Mouse (Mus musculus) CH12.LX (cell line): Measurements from ENCODE around the gene Lonp2. TPM values are rescaled to one million over a fixed set of nuclear protein-coding genes. Genes with fewer than 3 reads are reported as not detected.

Source experiments
- DNase-seq: peaks from one replicate; pipeline ENCODE4 v3.0.0-alpha.2; 2013; ENCODE audit errors: extremely low read depth
- H3K27ac ChIP-seq: 2 replicates; pipeline ENCODE4 v1.5.1; 2012; ENCODE audit warnings: low read depth, mild to moderate bottlenecking, control low read depth, moderate library complexity; ENCODE audit not compliant: insufficient read depth
- H3K27me3 ChIP-seq: replicated peaks from 2 replicates; pipeline ENCODE3; 2012; ENCODE audit warnings: inconsistent platforms
- H3K36me3 ChIP-seq, 2 experiments: replicated peaks in 1 of 2; 2 replicates each; pipeline versions ENCODE3 to v1.6.1; 2012; ENCODE audit warnings: inconsistent platforms in 1 of 2, low read length in 1 of 2, mild to moderate bottlenecking in 1 of 2, mixed read lengths in 1 of 2, moderate library complexity in 1 of 2; ENCODE audit not compliant: control insufficient read depth in 1 of 2, insufficient read depth in 1 of 2
- H3K4me1 ChIP-seq, 2 experiments: 2 replicates each; pipeline ENCODE4 v1.6.1; 2012; ENCODE audit warnings: inconsistent platforms in 1 of 2, moderate library complexity in 1 of 2; ENCODE audit not compliant: insufficient read depth in 2 of 2, control insufficient read depth in 1 of 2
- H3K4me2 ChIP-seq: 2 replicates; pipeline ENCODE4 v1.6.1; 2012; ENCODE audit warnings: low read depth, mild to moderate bottlenecking, control low read depth; ENCODE audit not compliant: poor library complexity, insufficient read depth, severe bottlenecking
- H3K4me3 ChIP-seq, 3 experiments: fragments of 150-350 bp in 1 of 3; sonication (generic) in 1 of 3; replicated peaks in 1 of 3; 2 replicates each; pipeline versions ENCODE3 to v1.5.1; 2011 to 2012; ENCODE audit warnings: low read depth in 2 of 3, low read length in 2 of 3, mild to moderate bottlenecking in 2 of 3, moderate library complexity in 2 of 3, control low read depth in 1 of 3, improper control_type of control experiment in 1 of 3, inconsistent platforms in 1 of 3, mixed read lengths in 1 of 3; ENCODE audit not compliant: poor library complexity in 1 of 3
- H3K79me2 ChIP-seq: replicated peaks from 2 replicates; pipeline ENCODE4 v1.6.1; 2012; ENCODE audit warnings: mild to moderate bottlenecking, moderate library complexity; ENCODE audit not compliant: control insufficient read depth, poor library complexity, insufficient read depth, severe bottlenecking; ENCODE audit errors: extremely low read depth
- H3K9ac ChIP-seq: 2 replicates; pipeline ENCODE4 v1.6.1; 2012; ENCODE audit warnings: low read depth, mild to moderate bottlenecking, control low read depth, moderate library complexity; ENCODE audit not compliant: insufficient read depth
- H3K9me3 ChIP-seq: replicated peaks from 2 replicates; pipeline ENCODE3; 2012; ENCODE audit warnings: low read length, inconsistent platforms, mixed read lengths
- BHLHE40 ChIP-seq: IDR thresholded peaks from 2 replicates; pipeline ENCODE4 v1.6.1; 2011; ENCODE audit warnings: mild to moderate bottlenecking, low read depth, low read length, improper control_type of control experiment
- CHD1 ChIP-seq: IDR thresholded peaks from 2 replicates; pipeline ENCODE4 v1.6.1; 2012; ENCODE audit warnings: low read depth, low read length, improper control_type of control experiment, inconsistent platforms
- CTCF ChIP-seq, 2 experiments: IDR thresholded peaks in 1 of 2; conservative IDR thresholded peaks in 1 of 2; 2 replicates each; pipeline ENCODE4 v1.5.1; 2011 to 2012; ENCODE audit warnings: low read depth in 2 of 2, low read length in 2 of 2, improper control_type of control experiment in 1 of 2, inconsistent platforms in 1 of 2, mild to moderate bottlenecking in 1 of 2, moderate library complexity in 1 of 2
- GABPA ChIP-seq: IDR thresholded peaks from 2 replicates; pipeline ENCODE4 v1.6.1; 2012; ENCODE audit warnings: low read depth, low read length, improper control_type of control experiment, inconsistent platforms; ENCODE audit not compliant: insufficient replicate concordance
- HCFC1 ChIP-seq: IDR thresholded peaks from 2 replicates; pipeline ENCODE4 v1.6.1; 2012; ENCODE audit warnings: low read depth, mild to moderate bottlenecking, inconsistent platforms, low read length, improper control_type of control experiment
- IRF4 ChIP-seq: IDR thresholded peaks from 2 replicates; pipeline ENCODE4 v1.6.1; 2014; ENCODE audit warnings: low read depth, mild to moderate bottlenecking, inconsistent platforms, low read length, improper control_type of control experiment
- JUN ChIP-seq: IDR thresholded peaks from 2 replicates; pipeline ENCODE4 v1.6.1; 2011; ENCODE audit warnings: low read depth, mild to moderate bottlenecking, low read length, improper control_type of control experiment, moderate library complexity; ENCODE audit not compliant: insufficient read depth
- KAT2A ChIP-seq: IDR thresholded peaks from 2 replicates; pipeline ENCODE4 v1.6.1; 2012; ENCODE audit warnings: low read length, improper control_type of control experiment, inconsistent platforms; ENCODE audit not compliant: insufficient replicate concordance
- MAFK ChIP-seq: IDR thresholded peaks from 2 replicates; pipeline ENCODE4 v1.6.1; 2011; ENCODE audit warnings: low read length, improper control_type of control experiment; ENCODE audit not compliant: insufficient replicate concordance
- MAZ ChIP-seq: IDR thresholded peaks from 2 replicates; pipeline ENCODE4 v1.6.1; 2012; ENCODE audit warnings: low read depth, mild to moderate bottlenecking, inconsistent platforms, low read length, improper control_type of control experiment, moderate library complexity
- MYC ChIP-seq: IDR thresholded peaks from 2 replicates; pipeline ENCODE4 v1.6.1; 2011; ENCODE audit warnings: low read depth, mild to moderate bottlenecking, improper control_type of control experiment, low read length
- NRF1 ChIP-seq: IDR thresholded peaks from 2 replicates; pipeline ENCODE4 v1.6.1; 2014; ENCODE audit warnings: low read depth, mild to moderate bottlenecking, inconsistent platforms, low read length, improper control_type of control experiment, moderate library complexity
- PAX5 ChIP-seq: IDR thresholded peaks from 2 replicates; pipeline ENCODE4 v1.6.1; 2012; ENCODE audit warnings: low read length, inconsistent platforms, mixed read lengths
- POLR2A ChIP-seq: IDR thresholded peaks from 2 replicates; pipeline ENCODE4 v1.6.1; 2011; ENCODE audit warnings: low read depth, mild to moderate bottlenecking, improper control_type of control experiment, low read length
- POLR2AphosphoS2 ChIP-seq: IDR thresholded peaks from 2 replicates; pipeline ENCODE4 v1.6.1; 2011; ENCODE audit warnings: low read depth, low read length, improper control_type of control experiment
- RCOR1 ChIP-seq: conservative IDR thresholded peaks from 2 replicates; pipeline ENCODE4 v1.6.1; 2012; ENCODE audit warnings: low read depth, mild to moderate bottlenecking, inconsistent platforms, low read length, improper control_type of control experiment
- SMC3 ChIP-seq: IDR thresholded peaks from 2 replicates; pipeline ENCODE4 v1.6.1; 2011; ENCODE audit warnings: low read depth, low read length, improper control_type of control experiment
- TBP ChIP-seq: conservative IDR thresholded peaks from 2 replicates; pipeline ENCODE4 v1.6.1; 2011; ENCODE audit warnings: low read depth, low read length, improper control_type of control experiment
- UBTF ChIP-seq: IDR thresholded peaks from 2 replicates; pipeline ENCODE4 v1.6.1; 2012; ENCODE audit warnings: low read depth, mild to moderate bottlenecking, inconsistent platforms, low read length, improper control_type of control experiment, moderate library complexity
- USF1 ChIP-seq: IDR thresholded peaks from 2 replicates; pipeline ENCODE4 v1.6.1; 2014; ENCODE audit warnings: low read depth, mild to moderate bottlenecking, inconsistent platforms, low read length, improper control_type of control experiment
- ZKSCAN1 ChIP-seq: IDR thresholded peaks from 2 replicates; pipeline ENCODE4 v1.6.1; 2012; ENCODE audit warnings: low read depth, inconsistent platforms, low read length, improper control_type of control experiment, borderline replicate concordance
- dilution Hi-C: fragments of 300-500 bp; cut with MboI; formaldehyde crosslinking; loops from 2 replicates; pipeline ENCODE4 v1.14.3; 2020; ENCODE audit warnings: low sequenced_read_pairs; ENCODE audit not compliant: extremely low pct_unique_long_range_greater_than_20kb, extremely low pct_ligation_motif_present
- in situ Hi-C: fragments of 300-500 bp; cut with MboI; formaldehyde crosslinking; loops from 3 replicates; pipeline ENCODE4 v1.14.3; 2019; ENCODE audit warnings: low sequenced_read_pairs, low pct_ligation_motif_present, low pct_unique_long_range_greater_than_20kb, mixed read lengths
- polyA plus RNA-seq: library from polyadenylated mRNA; unstranded; fragments of >175 nt; gene quantifications from 2 replicates; pipeline ENCODE4 v1.2.1, GENCODE M21; 2012; ENCODE audit warnings: low read depth; ENCODE audit not compliant: insufficient read length
- total RNA-seq, 2 experiments: library from RNA; depleted of rRNA; stranded (reverse); fragments of 300-350 nt in 1 of 2; fragments of >200 nt in 1 of 2; gene quantifications; 2 replicates each; pipeline ENCODE4 v1.2.3; 2012 to 2014

Gene Lonp2
- total and polyA plus RNA-seq, 3 experiments, result 25.6 to 27.8 (median 26.4) TPM

DNA sequence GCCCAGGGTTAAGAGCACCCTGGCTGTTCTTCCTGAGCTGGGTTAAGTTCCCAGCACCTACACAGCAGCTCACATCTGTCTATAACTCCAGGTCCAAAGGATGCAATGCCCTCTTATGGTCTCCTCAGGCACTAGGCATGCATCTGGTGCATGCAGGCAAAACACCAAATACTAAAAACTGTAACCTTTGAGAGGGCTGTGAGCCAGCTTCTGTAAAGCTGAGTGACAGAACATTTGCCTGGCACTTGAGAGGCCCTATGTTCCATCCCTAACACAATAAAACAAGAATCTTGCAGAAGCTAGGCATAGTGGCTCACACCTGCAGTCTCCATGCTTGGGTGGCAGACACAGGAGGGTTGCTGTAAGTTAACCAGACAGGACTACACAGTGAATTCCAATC, 117.8 kb downstream of the Lonp2 start:
- H3K79me2 ChIP-seq, result peaks cover 46% of the 10 kb centered on the region
- no peak overlapping the region for H3K9ac ChIP-seq
- H3K4me2 ChIP-seq, result no peak overlapping the region
- TF ChIP-seq POLR2A (no peak), MAZ (no peak), CHD1 (no peak), MYC (no peak), HCFC1 (no peak), BHLHE40 (no peak), ZKSCAN1 (no peak), CTCF (conservative IDR thresholded peaks at IDR 0.05 in 1 of 2, IDR thresholded peaks at IDR 0.05 in 1 of 2; ENCODE audit: low read depth in 2 of 2, low read length in 2 of 2) (no peak), PAX5 (no peak), UBTF (no peak), SMC3 (no peak), TBP (no peak), NRF1 (no peak), JUN (no peak), KAT2A (no peak), RCOR1 (no peak), USF1 (no peak), GABPA (no peak), POLR2AphosphoS2 (no peak)
- TF ChIP-seq, all 38 proteins: peak for 0
- DNase-seq, result no peak
- in situ Hi-C loops, result no loop called here
- H3K36me3 ChIP-seq, result no peaks in the 10 kb centered on the region
- H3K27ac ChIP-seq, result no peak overlapping the region; the same call in 1 of the 2 replicates
- H3K4me1 ChIP-seq, result peaks cover 10 to 18% of the 10 kb centered on the region in 2 experiments; a peak in 3 of 4 replicates
- dilution Hi-C loops, result no loop called here
- no peaks in the 10 kb centered on the region for H3K27me3 ChIP-seq
- no peak overlapping the region for H3K4me3 ChIP-seq
- no peaks in the 10 kb centered on the region for H3K9me3 ChIP-seq

DNA sequence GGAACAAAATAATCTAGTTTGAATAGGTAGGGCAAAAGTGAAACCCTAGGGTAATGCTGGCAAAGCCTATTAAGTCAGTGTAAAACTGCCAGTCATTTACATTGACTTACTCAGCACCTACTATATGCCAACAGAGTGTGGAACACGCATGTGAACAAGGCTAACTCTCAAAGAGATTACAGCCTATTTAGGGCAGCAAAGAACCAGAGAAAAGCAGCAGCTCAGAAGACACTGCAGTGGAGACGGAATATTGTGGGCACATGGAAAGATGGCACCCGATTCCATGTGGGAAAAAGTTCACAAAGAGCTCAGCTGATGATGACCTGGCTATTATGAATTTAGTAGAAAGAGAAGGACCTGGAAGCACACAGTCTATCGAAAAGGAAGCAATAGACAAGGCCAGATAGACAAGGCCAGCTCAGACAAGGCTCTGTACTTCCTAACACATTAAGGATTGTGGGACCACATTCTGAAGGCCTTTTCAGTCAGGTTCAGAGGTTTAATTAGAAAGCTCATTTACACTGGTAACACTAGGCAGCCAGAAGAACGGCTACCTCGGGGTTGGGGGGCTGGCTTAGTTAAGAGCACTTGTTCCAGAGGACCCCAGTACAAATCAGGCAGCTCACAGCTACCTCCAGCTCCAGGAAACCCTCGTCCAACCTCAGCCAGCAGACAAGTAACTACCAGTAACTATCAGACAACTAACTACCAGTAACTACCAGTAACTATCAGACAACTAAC, 118.9 kb downstream of the Lonp2 start:
- Histone ChIP-seq H3K4me1 (peaks cover 10 to 22% of the 10 kb centered on the region in 2 experiments; a peak in 3 of 4 replicates), H3K9ac (no peak overlapping the region), H3K79me2 (peaks cover 45% of the 10 kb centered on the region), H3K27ac (no peak overlapping the region), H3K4me2 (no peak overlapping the region), H3K9me3 (no peaks in the 10 kb centered on the region), H3K36me3 (no peaks in the 10 kb centered on the region), H3K4me3 (no peak overlapping the region), H3K27me3 (no peaks in the 10 kb centered on the region)
- in situ Hi-C loops (no loop called here), dilution Hi-C loops (no loop called here)
- no peak for DNase-seq
- TF ChIP-seq MAFK (no peak), IRF4 (no peak)
